Mouse (Mus musculus): Measurements from ENCODE around the gene Prkcd. TPM values are rescaled to one million over a fixed set of nuclear protein-coding genes. Genes with fewer than 3 reads are reported as not detected.
"Not testable (repeated sequence)": the region's sequence is repeated elsewhere in the genome, so short reads cannot be mapped to it uniquely, and the experiment has no call there.

Gene Prkcd
- polyA plus RNA-seq, 1 experiment from 2014 or later = 53.4 TPM

GRCm38 (mm10) chr14:30586780-30587461 lies 39.1 kb downstream of the Prkcd start:
- 18% methylated on average over 7 of the region's 7 CpGs for WGBS
- Histone ChIP-seq H3K27ac (ENCODE audit: low read length) (peak overlapping the region; percentile 36), H3K4me1 (replicated peaks; ENCODE audit: control insufficient read depth, insufficient read depth, low read length) (peaks cover 18% of the 10 kb centered on the region), H3K4me2 (ENCODE audit: low read depth, low read length) (no peak overlapping the region), H3K27me3 (ENCODE audit: control insufficient read depth, insufficient read depth, low read depth, low read length) (no peaks in the 10 kb centered on the region), H3K9ac (ENCODE audit: low read length) (no peak overlapping the region; the same call in 1 of the 2 replicates), H3K36me3 (ENCODE audit: control insufficient read depth, insufficient read depth, low read length) (no peaks in the 10 kb centered on the region), H3K4me3 (ENCODE audit: low read length) (no peak overlapping the region), H3K9me3 (ENCODE audit: control insufficient read depth, low read length) (no peaks in the 10 kb centered on the region)
- peak; percentile 67 for ATAC-seq (ENCODE audit: low read depth)

DNA sequence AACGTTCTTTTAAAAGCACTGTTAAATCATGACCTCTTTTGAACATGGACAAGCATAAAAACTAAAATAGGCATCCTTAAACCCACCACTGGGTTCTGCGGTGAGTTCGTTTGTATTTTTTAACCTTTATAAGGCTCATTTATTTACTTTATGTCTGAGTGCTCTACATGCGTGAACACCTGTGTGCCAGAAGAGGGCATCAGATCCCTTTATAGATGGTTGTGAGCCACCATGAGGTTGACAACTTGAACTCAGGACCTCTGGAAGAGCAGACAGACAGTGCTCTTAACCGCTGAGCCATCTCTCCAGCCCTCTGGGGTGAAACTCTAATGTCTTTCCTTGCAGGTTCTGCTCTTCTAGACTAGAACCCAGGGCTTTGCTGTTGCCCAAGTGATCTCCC lies 40.7 kb downstream of the Prkcd start:
- H3K9ac ChIP-seq (ENCODE audit: low read length) = no peak overlapping the region
- H3K27ac ChIP-seq (ENCODE audit: low read length) = no peak overlapping the region
- WGBS = 68% methylated on average over 5 of the region's 5 CpGs
- ATAC-seq (ENCODE audit: low read depth) = no peak
- no peaks in the 10 kb centered on the region for H3K9me3 ChIP-seq (ENCODE audit: control insufficient read depth, low read length)
- H3K4me3 ChIP-seq (ENCODE audit: low read length) = no peak overlapping the region
- H3K27me3 ChIP-seq (ENCODE audit: control insufficient read depth, insufficient read depth, low read depth, low read length) = no peaks in the 10 kb centered on the region
- H3K4me1 ChIP-seq (replicated peaks; ENCODE audit: control insufficient read depth, insufficient read depth, low read length) = peaks cover 15% of the 10 kb centered on the region
- no peaks in the 10 kb centered on the region for H3K36me3 ChIP-seq (ENCODE audit: control insufficient read depth, insufficient read depth, low read length)
- no peak overlapping the region for H3K4me2 ChIP-seq (ENCODE audit: low read depth, low read length)

DNA sequence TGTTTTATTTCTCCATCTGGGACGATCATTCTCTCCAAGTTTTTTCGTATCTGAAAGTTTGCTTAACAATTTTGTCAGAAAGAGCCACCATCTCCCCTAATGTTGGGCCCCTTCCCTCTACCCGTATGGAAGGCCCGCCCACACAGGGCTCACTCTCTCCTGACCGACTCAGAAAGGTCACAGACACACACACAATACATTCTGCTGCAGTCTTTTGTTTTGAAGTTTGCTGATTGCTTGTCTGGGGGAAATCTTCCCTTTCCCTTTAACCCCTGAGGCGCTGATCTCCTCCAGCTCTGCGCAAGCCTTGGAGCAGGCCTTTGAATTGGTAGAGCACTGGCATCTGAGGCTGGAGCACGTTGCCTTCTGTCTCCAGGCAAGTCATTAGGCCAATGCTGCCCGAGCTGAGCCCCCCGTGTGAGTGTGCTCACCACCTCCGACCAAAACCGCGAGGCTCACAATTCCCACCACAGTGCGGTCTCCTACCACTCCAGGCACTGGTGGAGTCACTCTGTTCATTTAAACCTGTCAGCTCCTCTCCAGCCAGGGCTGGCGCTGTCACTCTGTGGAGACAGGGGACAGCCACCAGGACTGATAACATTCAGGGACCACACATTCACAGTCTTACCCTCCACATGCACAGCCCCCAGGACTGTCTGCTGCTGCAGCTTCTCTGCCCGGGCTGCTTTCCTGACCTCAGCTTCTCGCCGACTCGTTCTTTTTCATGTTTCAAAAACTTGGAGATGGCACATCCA lies 41.3 kb downstream of the Prkcd start:
- ATAC-seq (ENCODE audit: low read depth) = no peak
- Histone ChIP-seq H3K4me1 (replicated peaks; ENCODE audit: control insufficient read depth, insufficient read depth, low read length) (peaks cover 15% of the 10 kb centered on the region), H3K27ac (ENCODE audit: low read length) (no peak overlapping the region), H3K27me3 (ENCODE audit: control insufficient read depth, insufficient read depth, low read depth, low read length) (no peaks in the 10 kb centered on the region), H3K36me3 (ENCODE audit: control insufficient read depth, insufficient read depth, low read length) (no peaks in the 10 kb centered on the region), H3K4me2 (ENCODE audit: low read depth, low read length) (no peak overlapping the region), H3K4me3 (ENCODE audit: low read length) (no peak overlapping the region), H3K9ac (ENCODE audit: low read length) (peak overlapping the region; percentile 21; the same call in 1 of the 2 replicates), H3K9me3 (ENCODE audit: control insufficient read depth, low read length) (no peaks in the 10 kb centered on the region)
- WGBS = 24% methylated on average over 19 of the region's 19 CpGs

DNA sequence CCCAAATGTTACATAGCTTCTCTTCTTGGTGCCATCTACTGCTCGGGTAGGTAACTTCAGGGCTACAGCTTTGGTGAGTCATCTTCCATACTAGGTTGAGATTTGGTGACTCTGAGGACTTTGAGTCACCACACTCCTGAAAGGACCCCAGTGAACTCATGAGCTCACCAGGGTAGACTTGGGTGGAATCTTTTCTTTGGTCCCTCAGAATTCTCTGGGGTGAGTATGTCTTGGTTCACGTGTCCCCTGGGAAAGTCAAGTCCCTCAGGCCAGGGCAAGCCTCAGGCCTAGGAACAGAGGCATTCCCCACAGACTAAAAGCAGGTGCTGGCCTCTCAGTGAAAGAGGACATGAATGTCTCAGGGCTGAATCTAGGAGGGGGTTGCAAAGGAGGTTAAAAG lies 41.9 kb downstream of the Prkcd start:
- H3K27ac ChIP-seq (ENCODE audit: low read length) = no peak overlapping the region
- no peak overlapping the region for H3K4me2 ChIP-seq (ENCODE audit: low read depth, low read length)
- H3K36me3 ChIP-seq (ENCODE audit: control insufficient read depth, insufficient read depth, low read length) = no peaks in the 10 kb centered on the region
- H3K4me3 ChIP-seq (ENCODE audit: low read length) = no peak overlapping the region
- no peaks in the 10 kb centered on the region for H3K9me3 ChIP-seq (ENCODE audit: control insufficient read depth, low read length)
- peaks cover 15% of the 10 kb centered on the region for H3K4me1 ChIP-seq (replicated peaks; ENCODE audit: control insufficient read depth, insufficient read depth, low read length)
- H3K9ac ChIP-seq (ENCODE audit: low read length) = no peak overlapping the region; the same call in 1 of the 2 replicates
- WGBS = 54% methylated on average over 2 of the region's 2 CpGs
- no peak for ATAC-seq (ENCODE audit: low read depth)
- H3K27me3 ChIP-seq (ENCODE audit: control insufficient read depth, insufficient read depth, low read depth, low read length) = no peaks in the 10 kb centered on the region

- ATAC-seq (ENCODE audit: low read depth) = no peak
- Histone ChIP-seq H3K27ac (ENCODE audit: low read length) (no peak overlapping the region), H3K36me3 (ENCODE audit: control insufficient read depth, insufficient read depth, low read length) (no peaks in the 10 kb centered on the region), H3K4me3 (ENCODE audit: low read length) (no peak overlapping the region), H3K4me1 (replicated peaks; ENCODE audit: control insufficient read depth, insufficient read depth, low read length) (peaks cover 15% of the 10 kb centered on the region), H3K9ac (ENCODE audit: low read length) (no peak overlapping the region), H3K27me3 (ENCODE audit: control insufficient read depth, insufficient read depth, low read depth, low read length) (no peaks in the 10 kb centered on the region), H3K9me3 (ENCODE audit: control insufficient read depth, low read length) (no peaks in the 10 kb centered on the region), H3K4me2 (ENCODE audit: low read depth, low read length) (no peak overlapping the region)
- 82% methylated on average over 1 of the region's 1 CpGs for WGBS
Observed at GRCm38 (mm10) chr14:30581238-30581637, 44.8 kb downstream of the Prkcd start.

DNA sequence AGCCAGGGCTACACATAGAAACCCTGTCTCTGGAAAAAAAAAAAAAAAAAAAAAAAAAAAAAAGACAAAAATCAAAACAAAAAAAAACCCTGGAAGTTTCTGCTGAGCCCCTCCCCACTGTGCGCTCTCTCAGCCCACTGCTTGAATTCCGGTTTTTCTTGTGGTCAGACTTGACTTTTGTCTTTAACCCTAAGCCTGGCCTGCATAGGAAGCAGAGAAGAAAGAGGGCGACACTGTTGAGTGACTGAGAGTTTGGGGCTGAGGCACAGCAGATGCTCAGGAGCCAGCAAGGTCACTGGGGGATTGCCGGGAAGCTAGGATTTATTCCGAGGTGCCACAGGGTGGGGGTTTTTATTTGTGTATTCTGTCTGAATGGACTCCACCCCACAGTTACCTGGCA lies 46.1 kb downstream of the Prkcd start:
- Histone ChIP-seq H3K27ac (ENCODE audit: low read length) (no peak overlapping the region), H3K36me3 (ENCODE audit: control insufficient read depth, insufficient read depth, low read length) (peaks cover 2% of the 10 kb centered on the region; the same call in 1 of the 2 replicates), H3K9me3 (ENCODE audit: control insufficient read depth, low read length) (no peaks in the 10 kb centered on the region), H3K9ac (ENCODE audit: low read length) (no peak overlapping the region), H3K4me1 (replicated peaks; ENCODE audit: control insufficient read depth, insufficient read depth, low read length) (peaks cover 11% of the 10 kb centered on the region), H3K4me2 (ENCODE audit: low read depth, low read length) (no peak overlapping the region), H3K4me3 (ENCODE audit: low read length) (no peak overlapping the region), H3K27me3 (ENCODE audit: control insufficient read depth, insufficient read depth, low read depth, low read length) (no peaks in the 10 kb centered on the region)
- no peak for ATAC-seq (ENCODE audit: low read depth)
- 29% methylated on average over 5 of the region's 5 CpGs for WGBS

DNA sequence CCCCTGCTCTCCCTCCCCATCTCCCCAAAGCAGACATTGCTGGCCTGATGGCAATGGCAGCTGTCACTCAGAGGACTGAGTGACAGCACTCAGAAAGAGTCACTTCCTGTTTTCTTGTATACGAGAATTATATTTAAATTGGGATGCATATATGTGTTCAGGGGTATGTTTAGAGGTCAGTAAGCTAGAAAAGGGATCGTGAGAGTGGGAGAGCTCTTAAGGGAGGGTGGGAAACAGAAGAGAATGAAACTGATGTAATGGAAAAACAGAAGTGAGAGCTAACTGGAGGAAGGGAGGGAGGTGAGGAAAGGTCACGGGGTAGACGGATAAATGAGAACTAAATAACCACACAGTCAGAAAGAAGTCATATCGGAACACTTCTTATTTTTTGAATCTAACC lies 46.8 kb downstream of the Prkcd start:
- H3K27me3 ChIP-seq (ENCODE audit: control insufficient read depth, insufficient read depth, low read depth, low read length) = no peaks in the 10 kb centered on the region
- 69% methylated on average over 5 of the region's 5 CpGs for WGBS
- H3K4me1 ChIP-seq (replicated peaks; ENCODE audit: control insufficient read depth, insufficient read depth, low read length) = peaks cover 5% of the 10 kb centered on the region; the same call in 1 of the 2 replicates
- no peak overlapping the region for H3K4me3 ChIP-seq (ENCODE audit: low read length)
- no peak for ATAC-seq (ENCODE audit: low read depth)
- no peaks in the 10 kb centered on the region for H3K9me3 ChIP-seq (ENCODE audit: control insufficient read depth, low read length)
- no peak overlapping the region for H3K9ac ChIP-seq (ENCODE audit: low read length)
- no peak overlapping the region for H3K4me2 ChIP-seq (ENCODE audit: low read depth, low read length)
- H3K36me3 ChIP-seq (ENCODE audit: control insufficient read depth, insufficient read depth, low read length) = peaks cover 2% of the 10 kb centered on the region; the same call in 1 of the 2 replicates
- no peak overlapping the region for H3K27ac ChIP-seq (ENCODE audit: low read length)

DNA sequence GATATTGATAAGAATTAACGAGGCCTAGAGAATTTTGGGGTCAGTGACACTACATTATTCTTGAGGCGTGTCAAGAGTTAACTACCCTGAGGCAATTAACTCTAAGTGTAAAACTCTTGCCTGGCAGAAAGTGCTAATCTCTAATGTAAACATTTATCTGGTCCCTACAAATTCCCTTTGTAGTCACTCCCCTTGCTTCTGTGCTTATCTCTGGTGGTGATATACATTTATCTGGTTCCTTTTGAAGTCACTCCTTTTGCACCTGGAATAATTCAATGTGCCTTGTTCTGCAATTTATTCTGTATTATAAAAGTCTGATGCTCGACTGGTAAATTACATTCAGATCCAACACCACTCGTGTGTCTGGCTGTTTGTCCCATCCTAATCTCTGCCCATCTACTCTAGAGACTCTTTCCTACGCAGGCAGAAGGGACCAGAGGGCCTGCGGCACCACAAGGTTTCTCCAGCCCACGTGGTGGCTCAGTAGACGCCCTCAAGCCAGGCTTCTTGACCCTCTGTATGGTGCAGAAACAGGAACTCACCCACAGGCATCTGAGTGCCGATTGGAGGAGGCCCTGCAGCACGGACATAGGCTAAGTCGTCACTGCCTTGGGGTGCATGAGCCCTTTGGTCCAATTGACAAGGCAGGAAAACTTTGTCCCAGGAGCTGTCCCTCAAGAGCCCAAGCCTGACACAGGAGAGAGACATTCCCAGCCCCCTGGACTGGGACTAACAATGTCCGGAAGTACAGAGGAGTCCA lies 48.5 kb downstream of the Prkcd start:
- 0 out of 2 replicates have a peak, but pooled peaks have one; percentile 12 for ATAC-seq (ENCODE audit: low read depth)
- H3K9ac ChIP-seq (ENCODE audit: low read length); H3K27me3 ChIP-seq (ENCODE audit: control insufficient read depth, insufficient read depth, low read depth, low read length); H3K4me3 ChIP-seq (ENCODE audit: low read length); H3K9me3 ChIP-seq (ENCODE audit: control insufficient read depth, low read length); H3K4me2 ChIP-seq (ENCODE audit: low read depth, low read length); H3K4me1 ChIP-seq (replicated peaks; ENCODE audit: control insufficient read depth, insufficient read depth, low read length): not testable (repeated sequence)
- H3K27ac ChIP-seq (ENCODE audit: low read length) = 0 out of 2 replicates have a peak overlapping the region, but pooled peaks have one; percentile 22
- 15% methylated on average over 10 of the region's 12 CpGs for WGBS
- peaks cover 12% of the 10 kb centered on the region for H3K36me3 ChIP-seq (ENCODE audit: control insufficient read depth, insufficient read depth, low read length)

DNA sequence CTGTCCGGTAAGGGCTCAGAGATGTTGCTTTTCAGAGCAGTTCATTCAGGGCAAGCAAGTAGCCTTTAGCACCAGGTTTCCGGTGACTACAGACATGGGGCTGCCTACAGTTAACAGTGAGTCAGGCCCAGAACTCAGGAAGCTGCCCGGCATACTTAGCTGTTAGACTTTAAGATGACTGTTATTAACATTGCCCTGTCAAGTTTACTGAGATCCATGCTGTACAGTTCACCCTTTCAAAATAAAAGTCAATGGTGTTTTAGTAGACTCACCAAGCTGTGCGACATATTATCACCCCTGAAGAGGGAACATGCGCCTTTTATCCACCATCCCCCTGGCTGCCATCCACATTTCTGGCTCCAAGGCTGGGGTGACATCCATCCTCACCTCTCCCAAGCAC lies 49.8 kb downstream of the Prkcd start:
- Histone ChIP-seq H3K4me3 (ENCODE audit: low read length) (no peak overlapping the region), H3K27me3 (ENCODE audit: control insufficient read depth, insufficient read depth, low read depth, low read length) (no peaks in the 10 kb centered on the region), H3K27ac (ENCODE audit: low read length) (no peak overlapping the region), H3K9ac (ENCODE audit: low read length) (no peak overlapping the region), H3K4me1 (replicated peaks; ENCODE audit: control insufficient read depth, insufficient read depth, low read length) (peaks cover 9% of the 10 kb centered on the region), H3K36me3 (ENCODE audit: control insufficient read depth, insufficient read depth, low read length) (peaks cover 24% of the 10 kb centered on the region), H3K4me2 (ENCODE audit: low read depth, low read length) (no peak overlapping the region), H3K9me3 (ENCODE audit: control insufficient read depth, low read length) (no peaks in the 10 kb centered on the region)
- 0 out of 2 replicates have a peak, but pooled peaks have one; percentile 29 for ATAC-seq (ENCODE audit: low read depth)
- 22% methylated on average over 5 of the region's 5 CpGs for WGBS
